Mouse (Mus musculus): Measurements from ENCODE around the gene Arhgap10. TPM values are rescaled to one million over a fixed set of nuclear protein-coding genes. Genes with fewer than 3 reads are reported as not detected.

Gene Arhgap10
- polyA plus RNA-seq (2016; fragmentation: Nextera tagmentation; extraction: Ambion mirVana) = 24.3 and 24.8 TPM in 2 replicates

DNA sequence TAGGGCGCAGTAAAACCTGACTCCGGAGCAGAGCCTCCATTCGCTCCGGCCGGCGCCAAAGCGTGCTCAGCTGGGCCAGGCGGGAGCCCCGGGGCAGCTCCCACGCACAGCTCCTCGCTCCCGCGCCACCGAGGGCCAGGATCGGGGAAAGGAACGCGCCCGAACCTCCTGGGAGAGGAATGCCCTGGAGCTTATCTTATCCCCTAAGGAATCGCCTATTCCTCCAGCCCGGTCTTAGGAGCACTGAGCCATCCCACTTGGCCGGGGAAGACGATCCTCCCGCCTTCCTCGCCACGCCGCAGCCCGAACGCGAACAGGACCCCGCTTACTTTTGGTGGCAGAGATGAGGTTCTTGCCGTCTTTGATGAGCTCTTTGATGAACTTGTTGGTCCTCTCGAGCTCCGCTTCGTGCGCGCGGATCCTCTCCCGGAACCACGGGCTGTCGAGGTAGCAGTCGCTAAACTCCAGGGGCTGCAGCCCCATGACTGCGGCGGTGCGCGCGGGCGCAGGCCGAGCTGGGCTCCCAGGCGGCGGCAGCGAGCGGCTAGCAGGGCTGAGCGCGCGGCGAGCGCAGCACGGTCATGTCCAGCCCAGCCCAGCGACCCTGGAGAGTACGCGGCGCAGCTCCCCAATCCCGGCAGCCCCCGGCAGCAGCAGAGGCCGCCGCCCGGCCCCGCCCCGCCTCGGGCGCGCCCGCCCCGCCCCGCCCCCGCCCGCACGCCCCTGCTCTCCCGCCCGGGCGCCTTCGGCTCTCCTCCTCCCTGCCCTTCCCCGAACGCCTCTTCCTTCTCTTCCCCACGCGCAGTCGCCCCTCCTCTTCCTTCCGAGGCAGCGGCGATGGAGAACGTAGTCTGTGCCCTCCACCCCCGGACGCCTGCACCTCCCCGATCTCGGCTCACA is at the start of gene Arhgap10:
Gene Arhgap10 (minus strand): TSS at position 653 of the 900 bp plus-strand sequence.
- Histone ChIP-seq H3K4me3 (peak within 1 kb of the TSS; percentile 73), H3K4me1 (peaks cover 41% of the 10 kb centered on the region), H3K27me3 (no peaks in the 10 kb centered on the region), H3K9ac (peak within 1 kb of the TSS; percentile 72), H3K9me3 (no peaks in the 10 kb centered on the region), H3K27ac (peak within 1 kb of the TSS; percentile 86), H3K4me2 (replicated peaks) (peak within 1 kb of the TSS; percentile 80), H3K36me3 (no peaks in the 10 kb centered on the region)
- WGBS = under 1% methylated on average over 83 of the region's 95 CpGs
- peak; percentile 90 for ATAC-seq (ENCODE audit: insufficient number of reproducible peaks, insufficient read depth, low FRiP score, low TSS enrichment)

- no peaks in the 10 kb centered on the region for H3K4me1 ChIP-seq
- H3K27ac ChIP-seq = no peak overlapping the region
- H3K27me3 ChIP-seq = no peaks in the 10 kb centered on the region
- peaks cover 70% of the 10 kb centered on the region for H3K36me3 ChIP-seq
- H3K4me2 ChIP-seq (replicated peaks) = no peak overlapping the region
- no peak overlapping the region for H3K4me3 ChIP-seq
- 84% methylated on average over 3 of the region's 3 CpGs for WGBS
- no peaks in the 10 kb centered on the region for H3K9me3 ChIP-seq
- H3K9ac ChIP-seq = no peak overlapping the region
- no peak for ATAC-seq (ENCODE audit: insufficient number of reproducible peaks, insufficient read depth, low FRiP score, low TSS enrichment)
Measured at GRCm38 (mm10) chr8:77561441-77561840, 43.7 kb upstream of the Arhgap10 start.

- WGBS = 94% methylated on average over 3 of the region's 3 CpGs
- Histone ChIP-seq H3K4me2 (replicated peaks) (no peak overlapping the region), H3K4me1 (peaks cover 5% of the 10 kb centered on the region; the same call in 1 of the 2 replicates), H3K9me3 (peaks cover 4% of the 10 kb centered on the region; the same call in 1 of the 2 replicates), H3K9ac (no peak overlapping the region), H3K27ac (no peak overlapping the region), H3K27me3 (no peaks in the 10 kb centered on the region), H3K36me3 (peaks cover 48% of the 10 kb centered on the region), H3K4me3 (no peak overlapping the region)
- no peak for ATAC-seq (ENCODE audit: insufficient number of reproducible peaks, insufficient read depth, low FRiP score, low TSS enrichment)
Measured at GRCm38 (mm10) chr8:77552491-77552890, 34.7 kb upstream of the Arhgap10 start.

DNA sequence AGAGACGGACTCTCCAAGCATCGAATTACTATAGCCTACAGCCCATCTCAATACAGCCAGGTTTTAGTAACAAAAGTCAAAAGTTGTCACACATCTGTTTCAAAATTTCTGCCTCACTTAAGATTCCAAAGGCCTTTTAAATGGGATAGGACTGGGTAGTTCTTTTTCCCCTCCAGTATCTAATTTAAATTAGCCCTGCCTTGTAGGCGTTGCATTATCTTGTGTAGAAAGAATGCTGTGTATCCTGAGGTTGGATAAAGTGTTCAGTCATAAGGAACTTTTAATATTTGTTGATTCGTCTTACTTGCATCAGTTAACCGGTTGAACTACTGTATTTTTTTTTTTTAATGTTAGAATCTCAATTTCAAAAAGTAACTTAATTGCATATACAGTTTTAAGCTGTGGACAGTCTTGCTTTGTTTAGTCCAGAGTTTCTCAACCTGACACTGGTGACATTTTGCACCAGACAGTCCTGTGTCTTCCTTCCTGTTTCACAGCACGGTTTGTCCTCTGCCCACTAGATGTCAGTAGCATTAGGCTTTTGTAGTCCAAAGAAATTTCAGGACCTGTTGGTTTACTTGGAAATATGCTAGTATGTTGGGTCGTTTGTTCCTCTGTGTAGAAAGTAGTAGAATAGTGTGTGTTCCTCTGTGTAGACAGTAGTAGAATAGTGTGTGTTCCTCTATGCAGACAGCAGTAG is 32.3 kb upstream of the Arhgap10 start:
- H3K27me3 ChIP-seq = no peaks in the 10 kb centered on the region
- peak overlapping the region; percentile 80 for H3K9ac ChIP-seq
- H3K4me3 ChIP-seq = peak overlapping the region; percentile 72
- peaks cover 5% of the 10 kb centered on the region; the same call in 1 of the 2 replicates for H3K4me1 ChIP-seq
- WGBS = 29% methylated on average over 7 of the region's 7 CpGs
- peak overlapping the region; percentile 79; the same call in 1 of the 2 replicates for H3K27ac ChIP-seq
- H3K4me2 ChIP-seq (replicated peaks) = peak overlapping the region; percentile 71
- peaks cover 4% of the 10 kb centered on the region; the same call in 1 of the 2 replicates for H3K9me3 ChIP-seq
- H3K36me3 ChIP-seq = peaks cover 27% of the 10 kb centered on the region
- ATAC-seq (ENCODE audit: insufficient number of reproducible peaks, insufficient read depth, low FRiP score, low TSS enrichment) = no peak

DNA sequence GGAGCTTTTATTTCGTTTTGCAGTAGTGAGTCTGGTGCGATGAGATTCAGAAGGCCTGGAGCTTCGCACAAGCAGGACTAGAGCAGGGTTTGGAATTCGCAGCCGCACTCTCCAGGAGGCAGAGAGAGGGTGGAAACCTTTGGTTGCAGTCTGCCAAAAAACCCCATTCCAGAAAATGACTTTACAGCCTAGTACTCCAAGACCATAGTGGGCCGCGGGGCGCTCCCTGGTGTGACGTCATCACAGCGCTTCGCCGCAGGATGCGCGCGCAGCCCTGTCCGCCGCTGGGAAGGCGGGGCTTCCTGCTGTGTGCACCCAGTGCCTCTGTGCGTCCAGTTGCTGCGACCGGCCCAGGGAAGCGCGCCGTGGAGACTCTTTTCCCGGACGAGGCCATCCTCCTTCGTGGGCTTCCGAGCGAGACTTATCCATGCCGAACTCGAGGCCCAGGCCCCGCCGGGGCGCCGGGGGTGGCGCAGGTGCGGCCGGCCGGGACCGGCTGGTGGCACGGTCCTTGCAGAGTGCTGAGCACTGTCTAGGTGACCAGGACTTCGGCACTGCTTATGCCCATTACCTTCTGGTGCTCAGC is 31.5 kb upstream of the Arhgap10 start, which contains the start of gene Prmt9:
Gene Prmt9 (plus strand): TSS at position 277 of the 586 bp plus-strand sequence.
- peak within 1 kb of the TSS; percentile 72 for H3K4me3 ChIP-seq
- H3K9me3 ChIP-seq = peaks cover 4% of the 10 kb centered on the region; the same call in 1 of the 2 replicates
- 4% methylated on average over 42 of the region's 42 CpGs for WGBS
- H3K27me3 ChIP-seq = no peaks in the 10 kb centered on the region
- H3K36me3 ChIP-seq = peaks cover 22% of the 10 kb centered on the region
- peak within 1 kb of the TSS; percentile 79 for H3K27ac ChIP-seq
- peak within 1 kb of the TSS; percentile 80 for H3K9ac ChIP-seq
- peak; percentile 89 for ATAC-seq (ENCODE audit: insufficient number of reproducible peaks, insufficient read depth, low FRiP score, low TSS enrichment)
- peaks cover 5% of the 10 kb centered on the region; the same call in 1 of the 2 replicates for H3K4me1 ChIP-seq
- peak within 1 kb of the TSS; percentile 71 for H3K4me2 ChIP-seq (replicated peaks)

DNA sequence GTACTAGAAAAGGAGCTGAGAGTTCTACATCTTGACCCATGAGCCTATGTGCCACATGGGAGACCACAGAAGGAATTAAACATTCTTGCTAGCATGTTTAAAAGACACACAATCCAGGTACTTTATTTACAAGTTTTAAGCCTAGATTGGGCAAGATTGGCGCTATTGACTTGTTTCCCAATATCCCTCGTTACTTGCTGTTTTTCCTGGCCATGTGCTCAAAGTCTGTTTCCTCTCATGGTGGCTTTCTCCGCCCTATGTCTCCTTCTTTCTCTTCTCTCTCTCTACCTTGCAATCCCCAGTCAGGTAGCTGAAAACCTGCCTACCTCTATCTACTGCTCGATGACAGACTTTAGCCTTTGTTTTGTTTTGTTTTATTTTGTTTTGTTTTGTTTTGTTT is 27.9 kb upstream of the Arhgap10 start:
- no peaks in the 10 kb centered on the region for H3K9me3 ChIP-seq
- no peak overlapping the region for H3K4me3 ChIP-seq
- H3K4me2 ChIP-seq (replicated peaks) = no peak overlapping the region
- H3K36me3 ChIP-seq = no peaks in the 10 kb centered on the region
- H3K9ac ChIP-seq = no peak overlapping the region
- no peaks in the 10 kb centered on the region for H3K27me3 ChIP-seq
- no peak overlapping the region for H3K27ac ChIP-seq
- ATAC-seq (ENCODE audit: insufficient number of reproducible peaks, insufficient read depth, low FRiP score, low TSS enrichment) = no peak
- 92% methylated on average over 4 of the region's 4 CpGs for WGBS
- no peaks in the 10 kb centered on the region for H3K4me1 ChIP-seq

- H3K36me3 ChIP-seq = no peaks in the 10 kb centered on the region
- 74% methylated on average over 3 of the region's 3 CpGs for WGBS
- H3K9me3 ChIP-seq = no peaks in the 10 kb centered on the region
- H3K9ac ChIP-seq = no peak overlapping the region
- H3K4me1 ChIP-seq = no peaks in the 10 kb centered on the region
- ATAC-seq (ENCODE audit: insufficient number of reproducible peaks, insufficient read depth, low FRiP score, low TSS enrichment) = no peak
- H3K27ac ChIP-seq = no peak overlapping the region
- H3K27me3 ChIP-seq = no peaks in the 10 kb centered on the region
- no peak overlapping the region for H3K4me3 ChIP-seq
- H3K4me2 ChIP-seq (replicated peaks) = no peak overlapping the region
Measured at GRCm38 (mm10) chr8:77544428-77544827, 26.7 kb upstream of the Arhgap10 start.

GRCm38 (mm10) chr8:77543152-77543777 is 25.5 kb upstream of the Arhgap10 start:
- no peak overlapping the region for H3K4me3 ChIP-seq
- no peaks in the 10 kb centered on the region for H3K4me1 ChIP-seq
- H3K27ac ChIP-seq = no peak overlapping the region
- no peaks in the 10 kb centered on the region for H3K27me3 ChIP-seq
- WGBS = 86% methylated on average over 6 of the region's 6 CpGs
- ATAC-seq (ENCODE audit: insufficient number of reproducible peaks, insufficient read depth, low FRiP score, low TSS enrichment) = no peak
- no peaks in the 10 kb centered on the region for H3K9me3 ChIP-seq
- H3K36me3 ChIP-seq = no peaks in the 10 kb centered on the region
- no peak overlapping the region for H3K4me2 ChIP-seq (replicated peaks)
- no peak overlapping the region for H3K9ac ChIP-seq

- Histone ChIP-seq H3K9ac (no peak overlapping the region), H3K27ac (no peak overlapping the region), H3K4me1 (no peaks in the 10 kb centered on the region), H3K4me3 (no peak overlapping the region), H3K4me2 (replicated peaks) (no peak overlapping the region), H3K9me3 (no peaks in the 10 kb centered on the region), H3K36me3 (no peaks in the 10 kb centered on the region), H3K27me3 (no peaks in the 10 kb centered on the region)
- no peak for ATAC-seq (ENCODE audit: insufficient number of reproducible peaks, insufficient read depth, low FRiP score, low TSS enrichment)
- 70% methylated on average over 1 of the region's 1 CpGs for WGBS
Measured at GRCm38 (mm10) chr8:77538256-77538655, 20.5 kb upstream of the Arhgap10 start.

GRCm38 (mm10) chr8:77536821-77537220 is 19.1 kb upstream of the Arhgap10 start:
- H3K9ac ChIP-seq = no peak overlapping the region
- H3K4me3 ChIP-seq = no peak overlapping the region
- H3K36me3 ChIP-seq = no peaks in the 10 kb centered on the region
- no peak overlapping the region for H3K4me2 ChIP-seq (replicated peaks)
- 72% methylated on average over 12 of the region's 12 CpGs for WGBS
- no peaks in the 10 kb centered on the region for H3K27me3 ChIP-seq
- H3K4me1 ChIP-seq = no peaks in the 10 kb centered on the region
- no peak for ATAC-seq (ENCODE audit: insufficient number of reproducible peaks, insufficient read depth, low FRiP score, low TSS enrichment)
- no peak overlapping the region for H3K27ac ChIP-seq
- no peaks in the 10 kb centered on the region for H3K9me3 ChIP-seq

DNA sequence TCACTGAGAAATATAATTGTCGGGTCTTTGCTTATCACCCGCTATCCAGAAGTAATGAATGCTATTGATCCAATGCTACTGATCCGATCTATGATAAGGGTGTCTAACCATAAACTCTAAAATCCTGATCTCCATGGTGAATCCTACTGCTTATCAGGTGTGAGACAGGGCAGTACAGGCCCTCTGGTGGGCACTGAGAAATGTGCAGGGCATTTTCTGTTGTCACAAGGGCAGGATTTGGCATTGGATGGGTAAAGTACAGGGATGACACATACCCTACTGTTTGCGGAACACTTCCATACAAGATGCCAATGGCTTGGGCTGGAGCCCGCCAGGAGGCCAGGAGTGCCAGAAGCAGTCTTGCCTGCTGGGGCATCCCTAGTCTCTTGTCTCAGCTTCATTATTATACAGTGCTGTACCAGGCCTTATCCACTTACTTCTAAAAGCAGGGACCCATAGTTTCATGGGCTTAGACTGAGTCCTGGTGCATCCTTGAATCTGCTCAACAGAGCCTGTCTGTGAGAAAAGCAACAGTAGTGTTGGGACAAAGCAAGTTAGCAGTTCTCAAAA is 17.4 kb upstream of the Arhgap10 start:
- no peak for ATAC-seq (ENCODE audit: insufficient number of reproducible peaks, insufficient read depth, low FRiP score, low TSS enrichment)
- H3K27ac ChIP-seq = no peak overlapping the region
- no peak overlapping the region for H3K4me2 ChIP-seq (replicated peaks)
- H3K4me3 ChIP-seq = no peak overlapping the region
- no peaks in the 10 kb centered on the region for H3K4me1 ChIP-seq
- no peaks in the 10 kb centered on the region for H3K27me3 ChIP-seq
- H3K36me3 ChIP-seq = no peaks in the 10 kb centered on the region
- no peaks in the 10 kb centered on the region for H3K9me3 ChIP-seq
- H3K9ac ChIP-seq = no peak overlapping the region
- 88% methylated on average over 5 of the region's 5 CpGs for WGBS
